Mouse (Mus musculus) adrenal gland, adult 8-10 months (tissue): ENCODE measurements around the gene Rapgef4. TPM values are rescaled to one million over a fixed set of nuclear protein-coding genes. Genes with fewer than 3 reads are reported as not detected.

ENCODE experiments used
- DNase-seq: peaks from one replicate; pipeline ENCODE4 v3.0.0; 2022
- total RNA-seq, 4 experiments: library from RNA; stranded (reverse); gene quantifications; 2 replicates each; pipeline ENCODE4 v1.2.4; 2022

The Rapgef4 gene
- total RNA-seq, 4 experiments from 2014 or later, result 138 to 583 (median 298) TPM

- DNase-seq, result no peak
These were observed 254.4 kb downstream of the Rapgef4 start for GRCm38 (mm10) chr2:72235361-72235901.

DNA sequence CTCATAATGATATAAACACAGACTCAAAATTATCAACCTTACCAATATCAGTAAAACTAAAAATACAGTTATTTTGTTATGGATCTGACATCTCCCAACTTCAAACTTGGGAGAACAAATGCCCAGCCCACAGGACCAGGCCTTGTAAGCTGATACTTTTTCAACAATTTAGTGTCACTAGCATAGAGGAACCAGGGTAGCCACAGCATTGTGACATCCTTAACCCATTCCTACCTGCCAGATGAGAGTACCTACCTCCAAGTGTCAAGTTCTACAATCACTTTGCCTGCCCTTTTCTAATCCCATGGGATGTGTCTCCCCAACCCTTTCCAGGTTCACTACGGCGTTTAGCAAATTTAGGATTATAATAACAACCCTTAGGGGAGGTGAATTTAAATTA is 257.4 kb downstream of the Rapgef4 start:
- no peak for DNase-seq

DNA sequence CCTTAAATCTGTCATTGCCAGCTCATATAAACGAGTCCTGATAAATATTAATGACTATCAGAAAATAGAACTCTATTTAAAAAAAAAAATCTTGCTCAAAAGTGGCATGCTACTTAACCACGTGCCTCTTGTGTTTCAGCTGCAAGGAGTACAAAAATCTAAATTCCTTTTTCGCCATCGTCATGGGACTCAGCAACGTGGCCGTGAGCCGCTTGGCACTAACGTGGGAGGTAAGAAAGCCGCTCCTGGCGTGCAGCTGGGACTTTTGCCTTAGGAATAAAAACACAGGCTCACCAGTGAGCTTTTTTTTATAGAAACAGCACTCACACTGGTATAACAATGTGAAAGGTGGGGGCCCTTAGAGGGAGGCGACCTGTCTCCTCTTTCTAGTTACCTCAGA is 257.9 kb downstream of the Rapgef4 start:
- no peak for DNase-seq

DNA sequence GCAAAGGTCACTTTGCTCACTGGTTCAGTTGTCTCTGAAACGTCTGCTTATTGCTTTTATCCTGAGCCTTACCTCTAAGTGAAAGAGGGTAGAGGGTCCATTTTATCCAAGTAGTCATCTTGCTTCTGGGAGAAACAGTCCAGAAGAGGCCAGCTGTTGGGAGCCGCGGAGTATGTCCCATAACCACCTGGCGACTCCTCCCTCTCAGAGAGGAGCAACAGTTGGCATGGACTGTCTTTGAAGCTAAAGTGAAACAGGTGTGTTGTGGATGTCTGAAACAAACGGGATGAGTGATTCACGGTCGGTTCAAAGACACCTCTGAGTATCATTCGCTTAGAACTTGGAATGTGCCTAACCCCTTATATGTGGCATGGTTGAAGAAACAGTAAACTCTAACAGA is 258.4 kb downstream of the Rapgef4 start:
- DNase-seq, result no peak

DNA sequence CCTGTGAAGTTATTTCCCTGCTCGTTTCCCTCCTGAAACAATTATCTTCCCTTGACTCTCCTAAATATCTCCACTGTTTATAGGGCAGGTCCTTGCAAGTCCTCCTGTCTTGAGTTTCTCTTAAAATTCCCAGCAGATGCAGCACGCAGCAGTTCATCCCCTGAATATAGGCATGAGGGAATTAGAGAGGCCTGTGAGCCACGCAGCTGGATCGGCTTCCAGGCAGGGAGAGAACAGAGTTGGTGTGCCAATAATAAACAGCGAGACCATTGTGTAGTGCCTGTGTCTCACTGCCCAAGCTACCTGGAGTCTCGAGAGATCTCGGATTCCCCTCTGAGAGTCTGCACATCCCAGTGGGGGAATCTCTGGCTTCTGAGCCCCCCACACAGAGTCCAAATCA is 259.0 kb downstream of the Rapgef4 start:
- no peak for DNase-seq

DNA sequence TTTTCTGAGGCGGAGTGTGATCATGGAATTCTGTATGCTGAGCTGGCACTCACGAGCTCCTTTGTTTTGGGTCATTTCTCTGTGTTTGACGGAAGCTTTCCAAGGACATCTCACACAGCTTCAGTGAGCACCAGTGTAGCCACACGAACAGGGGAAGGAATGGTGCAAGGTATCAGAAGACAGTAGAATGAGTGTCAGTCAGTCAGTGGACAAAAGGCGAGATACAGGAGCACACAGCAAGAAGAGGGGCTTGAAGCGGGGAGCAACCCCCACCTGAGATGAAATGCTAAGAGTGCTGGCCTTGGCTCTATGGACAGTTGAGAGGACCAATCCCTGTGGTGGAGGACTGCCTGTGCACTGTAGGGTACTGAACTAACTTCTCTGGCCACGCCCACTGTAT is 259.7 kb downstream of the Rapgef4 start:
- DNase-seq, result no peak

GRCm38 (mm10) chr2:72241714-72242472 is 260.9 kb downstream of the Rapgef4 start:
- DNase-seq, result no peak

DNA sequence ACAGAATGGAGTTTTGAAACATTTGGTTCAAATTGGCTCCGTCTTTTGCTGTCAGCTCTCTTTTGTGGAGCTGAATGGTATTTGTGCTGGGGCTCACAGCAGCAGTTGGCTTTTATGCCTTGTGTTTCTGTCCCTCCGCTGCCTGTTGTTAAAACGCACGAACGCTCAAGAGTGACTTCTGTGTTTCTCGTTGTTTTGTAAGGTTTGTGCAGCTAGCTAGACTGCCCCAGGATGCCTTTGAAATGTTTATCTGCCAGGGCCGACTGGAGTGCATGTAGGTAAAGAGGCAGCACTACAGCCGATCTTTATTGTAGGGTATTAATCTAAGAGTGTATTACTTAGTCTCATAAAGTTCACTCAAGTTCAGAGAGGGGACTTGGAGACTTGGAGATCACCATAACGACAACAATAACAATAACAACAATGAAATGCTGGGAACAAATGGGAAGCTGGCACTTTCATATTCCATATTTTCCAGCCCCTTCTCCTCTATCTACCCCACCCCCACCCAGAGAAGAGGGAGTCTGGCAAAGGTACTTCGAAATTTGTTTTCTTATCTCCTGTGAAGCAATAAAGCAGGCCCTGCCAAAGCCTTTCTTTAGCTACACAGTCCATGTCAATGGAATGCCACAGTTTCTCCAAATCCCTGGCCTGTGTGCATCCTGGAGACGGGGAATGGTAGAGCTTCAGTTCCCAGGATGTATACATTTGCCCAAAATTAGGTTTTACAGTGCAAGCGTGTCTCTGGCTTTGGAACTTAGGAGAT is 262.1 kb downstream of the Rapgef4 start:
- DNase-seq, result no peak

DNA sequence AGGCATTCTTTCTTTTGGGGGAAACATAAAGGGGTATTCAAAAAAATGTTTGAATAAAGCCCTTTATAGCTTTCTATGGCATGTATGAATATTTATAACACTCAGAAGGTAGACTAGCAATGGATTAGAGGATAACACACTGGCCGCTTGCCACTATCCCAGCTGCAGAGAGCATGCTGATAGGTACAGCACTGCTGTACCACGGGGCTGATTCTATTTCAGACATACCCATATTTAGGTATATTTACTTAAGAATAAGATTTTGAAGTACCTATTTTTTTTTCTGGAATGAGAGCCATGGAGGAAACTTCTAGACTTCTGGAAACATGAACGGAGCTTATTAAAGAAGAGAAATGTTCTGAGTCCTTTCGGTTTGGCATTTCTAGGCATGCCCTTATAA is 264.6 kb downstream of the Rapgef4 start:
- DNase-seq, result no peak

GRCm38 (mm10) chr2:72246376-72246775 is 265.3 kb downstream of the Rapgef4 start:
- no peak for DNase-seq

GRCm38 (mm10) chr2:72247819-72248218 is 266.8 kb downstream of the Rapgef4 start:
- no peak for DNase-seq

DNA sequence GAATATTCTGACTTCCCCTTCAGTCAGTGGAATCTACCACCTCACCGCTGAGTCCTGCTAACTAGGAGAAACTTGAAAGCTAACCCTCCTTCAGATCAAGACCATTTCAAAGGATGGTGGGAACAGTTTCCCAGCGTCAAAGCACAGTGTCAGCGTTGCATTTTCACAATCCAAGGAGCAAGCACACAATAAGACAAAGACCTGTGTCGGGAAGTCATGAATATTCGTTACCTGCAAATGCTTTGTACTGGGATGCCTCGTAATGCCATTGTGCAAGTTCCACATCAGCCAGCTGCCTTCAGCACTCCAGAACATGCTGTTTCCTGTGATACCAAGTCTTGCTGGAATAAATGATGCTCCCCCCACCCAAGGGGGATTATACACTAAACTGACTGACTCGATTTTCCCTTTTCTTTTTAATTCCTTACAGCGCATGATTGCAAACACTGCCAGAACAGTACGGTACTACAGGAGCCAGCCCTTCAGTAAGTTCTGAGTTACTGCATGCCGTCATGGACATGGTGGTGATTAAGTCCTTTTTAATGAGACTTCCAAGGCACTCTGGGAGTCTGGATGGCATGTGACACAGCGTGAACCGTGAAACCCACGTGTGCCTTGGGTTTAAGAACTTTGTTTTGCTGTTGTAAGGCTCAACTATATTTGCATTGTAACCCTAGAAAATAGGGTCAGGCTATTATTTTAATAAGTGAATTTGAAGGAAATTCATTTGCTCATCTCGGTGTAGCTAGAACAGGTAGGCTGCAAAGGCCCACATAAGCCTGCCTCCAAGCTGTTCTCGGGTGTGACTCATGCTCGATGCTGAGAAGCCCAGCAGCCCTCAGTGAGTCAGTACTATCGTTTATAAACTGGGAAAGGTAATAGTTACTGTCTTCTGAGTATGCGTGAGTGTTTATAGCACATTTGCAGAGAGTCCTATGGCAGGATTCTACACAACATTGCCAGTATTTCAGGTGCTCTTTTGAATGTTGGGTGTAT is 271.8 kb downstream of the Rapgef4 start:
- no peak for DNase-seq

DNA sequence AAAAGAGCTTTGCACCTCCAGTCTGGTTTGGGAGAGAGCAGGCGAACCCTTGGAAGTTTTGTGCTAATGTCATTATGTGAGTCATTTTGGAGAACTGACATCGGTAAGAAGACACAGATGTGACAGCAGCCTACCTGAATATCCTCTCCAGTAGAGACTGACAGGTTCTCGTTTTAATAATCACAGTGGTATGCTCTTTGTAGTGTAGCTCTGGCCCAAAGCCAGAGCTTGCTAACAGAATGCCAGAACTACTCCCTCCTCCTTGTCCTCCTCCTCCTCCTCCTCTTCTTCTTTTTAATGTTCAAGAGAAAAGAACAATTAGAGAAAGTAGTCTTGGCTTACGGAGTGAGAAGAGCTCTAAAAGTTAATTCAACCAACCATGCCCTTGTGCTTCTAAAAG is 272.8 kb downstream of the Rapgef4 start:
- no peak for DNase-seq

- DNase-seq, result no peak
These were observed 274.0 kb downstream of the Rapgef4 start for GRCm38 (mm10) chr2:72254813-72255582.

- DNase-seq, result no peak
These were observed 279.7 kb downstream of the Rapgef4 start for GRCm38 (mm10) chr2:72260704-72261103.

GRCm38 (mm10) chr2:72262814-72263480 is 281.9 kb downstream of the Rapgef4 start:
- DNase-seq, result no peak

GRCm38 (mm10) chr2:72267390-72267789 is 286.4 kb downstream of the Rapgef4 start:
- DNase-seq, result no peak

DNA sequence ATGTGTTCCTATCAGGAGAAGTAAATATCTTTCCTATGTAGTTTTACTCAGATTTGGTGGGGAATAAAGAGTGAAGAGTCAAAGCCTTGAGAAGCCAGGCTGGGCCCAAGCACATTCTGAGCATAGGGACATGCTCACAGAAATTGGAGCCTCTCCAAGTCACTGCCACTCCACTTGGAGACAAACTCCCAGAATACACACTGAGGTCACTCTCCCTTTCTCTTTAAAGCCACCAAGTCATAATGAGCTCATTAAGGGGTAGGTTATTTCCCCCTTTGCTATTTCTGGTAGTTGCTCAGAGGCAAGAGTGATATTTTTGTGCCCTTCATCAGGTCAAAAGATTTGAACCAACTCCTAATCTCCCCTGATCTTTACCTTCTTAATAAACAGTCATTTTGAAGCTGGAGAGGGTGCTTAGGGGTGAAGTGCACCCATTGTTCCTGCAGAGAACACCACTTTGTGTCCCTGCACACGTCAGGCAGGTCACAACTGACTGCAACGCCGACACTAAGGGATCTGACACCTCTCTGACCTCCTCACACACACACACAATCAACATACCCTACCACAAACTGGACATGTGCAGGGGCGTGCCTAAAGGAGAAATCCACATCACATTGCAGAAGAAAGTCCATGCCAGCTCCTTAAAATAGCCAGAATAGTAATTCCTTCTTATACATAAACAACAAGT is 288.8 kb downstream of the Rapgef4 start:
- DNase-seq, result no peak

GRCm38 (mm10) chr2:72278247-72278873 is 297.3 kb downstream of the Rapgef4 start:
- DNase-seq, result no peak

DNA sequence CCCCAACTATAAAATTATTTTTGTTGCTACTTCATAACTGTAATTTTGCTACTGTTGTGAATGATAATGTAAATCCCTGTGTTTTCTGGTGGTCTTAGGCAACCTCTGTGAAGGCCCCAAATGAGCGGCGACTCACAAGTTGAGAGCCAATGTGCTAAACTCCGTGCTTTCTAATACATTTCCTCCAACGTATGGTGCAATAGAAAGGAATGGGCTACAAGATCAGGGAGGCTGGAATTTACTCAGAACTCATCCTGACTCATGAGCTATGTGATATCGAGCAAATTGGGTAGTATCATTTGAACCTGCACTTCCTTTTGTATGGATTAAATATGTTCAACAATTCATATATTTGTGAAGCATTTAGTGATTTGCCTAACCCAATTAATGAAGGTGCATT is 299.5 kb downstream of the Rapgef4 start:
- no peak for DNase-seq
